Mouse (Mus musculus): ENCODE results near the gene Trhde.

DNA sequence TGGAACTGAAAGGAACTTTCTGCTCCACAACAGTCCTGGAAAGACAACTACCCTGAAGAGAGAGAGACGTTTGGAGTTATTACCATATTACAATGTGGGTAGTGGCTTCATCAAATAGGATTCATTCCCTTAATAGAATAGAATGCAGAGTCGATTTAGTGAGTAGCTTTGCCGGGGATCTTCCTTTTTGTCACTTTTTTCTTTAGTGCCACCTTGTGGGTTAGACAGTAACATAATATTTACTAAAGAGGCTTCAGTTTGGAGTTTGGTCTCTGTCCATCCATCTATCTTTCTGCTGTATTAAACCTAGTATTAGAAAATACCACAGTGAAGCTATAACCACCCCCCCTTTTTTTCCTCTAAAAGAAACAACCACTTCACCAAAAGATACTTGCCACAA, 6.7 kb upstream of the Trhde start:
- no peak for TF ChIP-seq SMC3 (IDR thresholded peaks at IDR 0.05; ENCODE audit: low read depth, low read length)
- TF ChIP-seq ZNF384 (IDR thresholded peaks at IDR 0.05; ENCODE audit: low read depth, low read length) = no peak
- TF ChIP-seq MYB (IDR thresholded peaks at IDR 0.05; ENCODE audit: low read depth, low read length) = no peak
- no peak for TF ChIP-seq CTCF (IDR thresholded peaks at IDR 0.05 in 2 of 3, conservative IDR thresholded peaks at IDR 0.05 in 1 of 3; ENCODE audit: control insufficient read depth in 1 of 3, insufficient read depth in 1 of 3, low read depth in 2 of 3, low read length in 3 of 3, poor library complexity in 1 of 3, severe bottlenecking in 1 of 3)
- TF ChIP-seq POLR2A (IDR thresholded peaks at IDR 0.05; ENCODE audit: control insufficient read depth in 1 of 2, insufficient read depth in 1 of 2, low read depth in 1 of 2, low read length in 2 of 2, poor library complexity in 1 of 2) = no peak
- TF ChIP-seq TAL1 (IDR thresholded peaks at IDR 0.05; ENCODE audit: low read length) = no peak
- no peak for TF ChIP-seq NRF1 (IDR thresholded peaks at IDR 0.05; ENCODE audit: insufficient read depth, low read depth, low read length, poor library complexity, severe bottlenecking)
- no peak for TF ChIP-seq USF2 (IDR thresholded peaks at IDR 0.05; ENCODE audit: borderline replicate concordance in 1 of 2, insufficient read depth in 1 of 2, low read depth in 1 of 2, low read length in 2 of 2)
- TF ChIP-seq TCF12 (IDR thresholded peaks at IDR 0.05; ENCODE audit: low read depth, low read length) = no peak
- no peak for TF ChIP-seq ZMIZ1 (IDR thresholded peaks at IDR 0.05; ENCODE audit: low read depth, low read length)
- TF ChIP-seq EP300 (IDR thresholded peaks at IDR 0.05; ENCODE audit: low read depth in 1 of 2, low read length in 2 of 2) = no peak
- no peak for TF ChIP-seq GATA1 (IDR thresholded peaks at IDR 0.05; ENCODE audit: low read depth, low read length)
- TF ChIP-seq POLR2AphosphoS2 (IDR thresholded peaks at IDR 0.05; ENCODE audit: low read length) = no peak
- no peak for TF ChIP-seq MAX (IDR thresholded peaks at IDR 0.05; ENCODE audit: low read length)
